Mouse (Mus musculus) myocyte (in vitro differentiated cells): Measurements from ENCODE around the gene Hspa2. TPM values are rescaled to one million over a fixed set of nuclear protein-coding genes. Genes with fewer than 3 reads are reported as not detected.

Experiments
- H3K27me3 ChIP-seq: one replicate; pipeline ENCODE4 v1.6.1; 2011; ENCODE audit not compliant: control insufficient read depth, insufficient read depth, insufficient read length
- H3K36me3 ChIP-seq: one replicate; pipeline ENCODE4 v1.6.1; 2011; ENCODE audit not compliant: control insufficient read depth, insufficient read depth
- H3K4me2 ChIP-seq: one replicate; pipeline ENCODE4 v1.6.1; 2011; ENCODE audit warnings: low read depth, control low read depth
- H3K4me3 ChIP-seq: one replicate; pipeline ENCODE4 v1.5.1; 2011; ENCODE audit warnings: mild to moderate bottlenecking, control low read depth, moderate library complexity
- H3K79me2 ChIP-seq: one replicate; pipeline ENCODE4 v1.6.1; 2011; ENCODE audit not compliant: control insufficient read depth, insufficient read depth
- H3ac ChIP-seq: one replicate; pipeline ENCODE4 v1.6.1; 2011; ENCODE audit not compliant: control insufficient read depth, insufficient read length
- CEBPB ChIP-seq: IDR thresholded peaks from 2 replicates; pipeline ENCODE4 v1.6.1; 2011; ENCODE audit warnings: mild to moderate bottlenecking, moderate library complexity; ENCODE audit not compliant: poor library complexity, insufficient read depth, severe bottlenecking
- E2F4 ChIP-seq: IDR thresholded peaks from one replicate; pipeline ENCODE4 v1.6.1; 2011; ENCODE audit warnings: mild to moderate bottlenecking, control low read depth, moderate library complexity; ENCODE audit not compliant: insufficient read depth
- MAX ChIP-seq: IDR thresholded peaks from one replicate; pipeline ENCODE4 v1.6.1; 2011; ENCODE audit warnings: low read depth, mild to moderate bottlenecking, control low read depth
- MYOD1 ChIP-seq, 3 experiments: IDR thresholded peaks; one replicate each; pipeline ENCODE4 v1.6.1; 2011; ENCODE audit warnings: control low read depth in 2 of 3, low read depth in 2 of 3, mild to moderate bottlenecking in 2 of 3, moderate library complexity in 1 of 3; ENCODE audit not compliant: insufficient read length in 2 of 3, control insufficient read depth in 1 of 3
- MYOG ChIP-seq, 3 experiments: IDR thresholded peaks; one replicate each; pipeline ENCODE4 v1.6.1; 2011; ENCODE audit warnings: control low read depth in 2 of 3, low read depth in 2 of 3, mild to moderate bottlenecking in 2 of 3; ENCODE audit not compliant: insufficient read length in 2 of 3, control insufficient read depth in 1 of 3, insufficient read depth in 1 of 3
- POLR2A ChIP-seq: IDR thresholded peaks from one replicate; pipeline ENCODE4 v1.6.1; 2011; ENCODE audit warnings: low read depth, mild to moderate bottlenecking, control low read depth, moderate library complexity; ENCODE audit not compliant: insufficient read length
- POLR2AphosphoS2 ChIP-seq: IDR thresholded peaks from one replicate; pipeline ENCODE4 v1.6.1; 2011; ENCODE audit warnings: low read depth, control low read depth; ENCODE audit not compliant: insufficient read length
- REST ChIP-seq: IDR thresholded peaks from one replicate; pipeline ENCODE4 v1.6.1; 2011; ENCODE audit warnings: mild to moderate bottlenecking, control low read depth, moderate library complexity; ENCODE audit not compliant: insufficient read depth, insufficient read length
- SRF ChIP-seq: IDR thresholded peaks from one replicate; pipeline ENCODE4 v1.6.1; 2011; ENCODE audit warnings: low read depth; ENCODE audit not compliant: control insufficient read depth, insufficient read length
- TCF12 ChIP-seq: IDR thresholded peaks from one replicate; pipeline ENCODE4 v1.6.1; 2011; ENCODE audit warnings: mild to moderate bottlenecking, control low read depth; ENCODE audit not compliant: poor library complexity, insufficient read depth, severe bottlenecking
- TCF3 ChIP-seq: IDR thresholded peaks from one replicate; pipeline ENCODE4 v1.6.1; 2011; ENCODE audit warnings: low read depth, control low read depth; ENCODE audit not compliant: insufficient read length
- USF1 ChIP-seq: IDR thresholded peaks from one replicate; pipeline ENCODE4 v1.6.1; 2011; ENCODE audit warnings: low read depth, mild to moderate bottlenecking, control low read depth, moderate library complexity
- polyA plus RNA-seq: library from polyadenylated mRNA; unstranded; fragments of >200 nt; fragmentation: generic; extraction: Trizol; gene quantifications from one replicate; pipeline ENCODE4 v1.2.1, GENCODE M21; 2012; ENCODE audit warnings: missing spikeins

Gene Hspa2
- polyA plus RNA-seq, 1 experiment, result 13.4 TPM

DNA sequence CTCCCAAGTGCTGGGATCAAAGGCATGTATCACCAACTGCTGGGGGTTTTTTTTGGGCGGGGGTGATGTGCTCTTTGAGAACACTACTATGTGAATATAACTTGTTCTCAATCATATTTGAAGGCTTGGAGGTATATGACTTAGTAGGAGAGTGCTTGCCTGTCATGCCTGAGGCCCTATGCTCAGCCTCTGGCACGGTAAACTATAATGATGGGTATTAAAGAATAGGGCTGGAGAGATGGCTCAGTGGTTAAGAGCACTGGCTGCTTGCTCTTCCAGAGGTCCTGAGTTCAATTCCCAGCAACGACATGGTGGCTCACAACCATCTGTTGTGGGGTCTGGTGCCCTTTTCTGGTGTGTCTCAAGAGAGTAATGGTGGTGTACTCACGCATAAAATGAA is 29.1 kb upstream of the Hspa2 start:
- Histone ChIP-seq H3K27me3 (no peaks in the 10 kb centered on the region), H3K4me3 (no peak overlapping the region), H3ac (no peak overlapping the region), H3K36me3 (no peaks in the 10 kb centered on the region), H3K79me2 (peaks cover 86% of the 10 kb centered on the region), H3K4me2 (no peak overlapping the region)
- no peak for TF ChIP-seq SRF
- no peak for TF ChIP-seq USF1
- no peak for TF ChIP-seq REST
- TF ChIP-seq CEBPB, result no peak
- no peak for TF ChIP-seq TCF3
- TF ChIP-seq E2F4, result no peak

DNA sequence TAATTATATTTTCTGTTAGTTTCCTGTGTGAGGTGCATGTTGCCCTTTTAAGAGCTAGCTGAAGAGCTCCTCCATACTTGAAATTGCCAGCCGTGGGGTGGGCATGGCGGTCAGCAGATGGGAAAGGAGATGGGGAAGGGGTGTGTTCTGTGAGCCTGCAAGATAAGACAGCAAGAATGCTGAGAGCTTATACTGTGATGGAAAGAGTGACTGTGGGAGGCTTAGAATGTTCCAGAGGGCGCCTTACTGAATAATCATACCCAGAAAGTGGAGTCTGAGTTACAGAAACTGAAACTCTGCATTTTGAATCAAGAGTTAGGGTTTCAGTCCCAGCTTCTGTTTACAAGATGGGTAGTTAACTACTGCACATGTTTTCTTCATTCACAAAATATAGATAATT is 28.5 kb upstream of the Hspa2 start:
- no peaks in the 10 kb centered on the region for H3K27me3 ChIP-seq
- H3ac ChIP-seq, result no peak overlapping the region
- TF ChIP-seq TCF12 (no peak), TCF3 (no peak), REST (no peak)
- H3K4me2 ChIP-seq, result no peak overlapping the region
- H3K4me3 ChIP-seq, result no peak overlapping the region
- peaks cover 92% of the 10 kb centered on the region for H3K79me2 ChIP-seq
- no peaks in the 10 kb centered on the region for H3K36me3 ChIP-seq

DNA sequence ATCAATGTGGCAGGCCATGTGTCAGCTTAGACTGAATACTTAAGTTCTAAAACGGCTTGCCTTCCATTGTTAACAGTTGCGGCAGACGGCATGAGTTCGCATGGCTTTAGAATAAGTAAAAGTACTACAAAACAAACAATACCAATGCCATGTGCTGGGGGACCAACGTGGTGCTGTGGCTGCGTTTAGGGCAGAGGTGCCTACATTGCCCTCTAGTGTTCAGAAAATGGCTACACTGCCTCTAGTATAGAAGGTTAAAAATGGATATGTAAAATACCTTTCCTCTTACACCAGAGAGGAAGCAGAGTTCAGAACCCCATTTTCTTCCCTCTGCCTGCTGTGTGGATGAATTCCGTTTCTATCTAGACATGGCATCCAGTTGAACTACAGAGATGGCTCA is 27.3 kb upstream of the Hspa2 start:
- H3K79me2 ChIP-seq, result peaks cover 100% of the 10 kb centered on the region
- no peak overlapping the region for H3K4me3 ChIP-seq
- H3K4me2 ChIP-seq, result no peak overlapping the region
- peaks cover 3% of the 10 kb centered on the region for H3K36me3 ChIP-seq
- TF ChIP-seq POLR2AphosphoS2 (no peak), TCF12 (no peak), POLR2A (no peak), CEBPB (no peak), E2F4 (no peak)
- no peaks in the 10 kb centered on the region for H3K27me3 ChIP-seq
- H3ac ChIP-seq, result no peak overlapping the region

DNA sequence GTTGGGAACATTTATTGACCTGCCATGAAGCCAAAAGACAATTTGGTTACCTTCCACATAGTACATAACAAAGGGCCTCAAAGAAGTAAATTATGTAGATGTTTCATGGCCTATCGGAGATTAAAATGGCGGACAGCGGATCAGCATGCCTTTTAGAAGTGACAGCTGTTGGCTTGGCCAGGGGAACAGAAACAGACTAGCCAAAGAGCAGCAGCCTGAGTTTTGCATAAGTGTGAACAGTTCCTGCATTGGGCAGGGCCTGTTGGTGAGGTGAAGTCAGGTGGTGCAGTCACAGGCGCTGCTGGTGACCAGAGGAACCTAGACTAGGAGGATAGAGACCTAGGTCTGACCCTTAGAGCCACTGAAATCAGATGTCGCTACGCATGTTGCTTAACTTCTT is 26.9 kb upstream of the Hspa2 start:
- Histone ChIP-seq H3K27me3 (no peaks in the 10 kb centered on the region), H3K4me3 (no peak overlapping the region), H3K36me3 (peaks cover 6% of the 10 kb centered on the region), H3K4me2 (no peak overlapping the region), H3ac (no peak overlapping the region), H3K79me2 (peaks cover 100% of the 10 kb centered on the region)
- TF ChIP-seq REST (no peak), USF1 (no peak), E2F4 (no peak), TCF3 (no peak), POLR2A (no peak), SRF (no peak), CEBPB (no peak), MYOG (IDR thresholded peaks at IDR 0.05; ENCODE audit: control insufficient read depth in 1 of 3, insufficient read depth in 1 of 3, insufficient read length in 2 of 3, low read depth in 2 of 3) (no peak), MYOD1 (IDR thresholded peaks at IDR 0.05; ENCODE audit: control insufficient read depth in 1 of 3, insufficient read length in 2 of 3, low read depth in 2 of 3) (no peak), TCF12 (no peak), POLR2AphosphoS2 (no peak), MAX (no peak)

DNA sequence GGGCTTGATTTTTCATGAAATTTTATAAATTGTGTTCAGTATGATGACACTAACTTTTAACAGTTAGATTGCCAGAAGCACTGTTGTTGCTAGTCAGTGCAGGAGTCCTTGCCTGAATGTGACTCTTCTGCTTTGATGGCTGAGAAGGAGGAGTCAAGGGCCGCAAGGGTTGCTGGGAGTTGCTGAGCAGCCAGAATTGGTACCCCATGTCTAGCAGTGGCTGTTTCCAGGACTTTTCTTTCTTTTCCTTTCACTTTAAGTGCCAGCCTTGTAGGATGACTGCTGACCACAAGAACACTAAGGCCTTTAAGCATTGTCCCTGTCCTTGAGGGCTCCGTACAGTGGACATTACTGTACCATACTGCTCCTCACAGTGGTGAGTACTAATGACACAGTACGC is 26.2 kb upstream of the Hspa2 start:
- H3K4me2 ChIP-seq, result no peak overlapping the region
- no peaks in the 10 kb centered on the region for H3K27me3 ChIP-seq
- no peak overlapping the region for H3K4me3 ChIP-seq
- H3ac ChIP-seq, result no peak overlapping the region
- H3K36me3 ChIP-seq, result peaks cover 6% of the 10 kb centered on the region
- H3K79me2 ChIP-seq, result peaks cover 100% of the 10 kb centered on the region
- TF ChIP-seq E2F4 (no peak), POLR2AphosphoS2 (no peak), POLR2A (no peak), SRF (no peak), TCF3 (no peak), USF1 (no peak), MAX (no peak), TCF12 (no peak), CEBPB (no peak), MYOD1 (IDR thresholded peaks at IDR 0.05; ENCODE audit: control insufficient read depth in 1 of 3, insufficient read length in 2 of 3, low read depth in 2 of 3) (no peak), REST (no peak), MYOG (IDR thresholded peaks at IDR 0.05; ENCODE audit: control insufficient read depth in 1 of 3, insufficient read depth in 1 of 3, insufficient read length in 2 of 3, low read depth in 2 of 3) (no peak)

DNA sequence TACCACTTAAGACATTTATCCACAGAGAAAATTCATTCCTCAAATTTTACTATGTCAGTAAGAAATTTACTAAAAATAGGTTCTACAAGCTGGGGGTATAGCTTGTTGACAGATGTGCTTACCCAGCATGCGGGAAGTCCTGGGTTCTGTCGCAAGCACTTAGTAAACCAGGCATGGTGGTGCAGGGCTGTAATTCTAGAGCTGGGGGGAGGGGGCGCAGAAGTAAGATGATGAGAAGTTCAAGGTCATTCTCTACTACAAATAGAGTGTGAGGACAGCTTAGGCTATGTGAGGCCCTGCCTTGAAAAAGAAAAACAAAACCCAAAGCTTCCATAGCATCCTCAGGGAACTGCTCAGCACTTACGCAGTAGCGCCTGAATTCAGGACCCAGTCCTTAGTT is 25.4 kb upstream of the Hspa2 start:
- Histone ChIP-seq H3K4me3 (no peak overlapping the region), H3K4me2 (no peak overlapping the region), H3ac (no peak overlapping the region), H3K27me3 (no peaks in the 10 kb centered on the region), H3K79me2 (peaks cover 100% of the 10 kb centered on the region), H3K36me3 (peaks cover 6% of the 10 kb centered on the region)
- no peak for TF ChIP-seq TCF3
- TF ChIP-seq MYOD1 (IDR thresholded peaks at IDR 0.05; ENCODE audit: control insufficient read depth in 1 of 3, insufficient read length in 2 of 3, low read depth in 2 of 3), result no peak
- TF ChIP-seq SRF, result no peak
- TF ChIP-seq REST, result no peak
- no peak for TF ChIP-seq MAX
- no peak for TF ChIP-seq POLR2AphosphoS2
- no peak for TF ChIP-seq TCF12
- TF ChIP-seq E2F4, result no peak
- no peak for TF ChIP-seq USF1
- TF ChIP-seq CEBPB, result no peak
- no peak for TF ChIP-seq MYOG (IDR thresholded peaks at IDR 0.05; ENCODE audit: control insufficient read depth in 1 of 3, insufficient read depth in 1 of 3, insufficient read length in 2 of 3, low read depth in 2 of 3)
- no peak for TF ChIP-seq POLR2A
